Mouse (Mus musculus) limb, embryonic 10.5 days (tissue): Measurements from ENCODE around the gene Bzw1. TPM values are rescaled to one million over a fixed set of nuclear protein-coding genes. Genes with fewer than 3 reads are reported as not detected.

Experiments used
- DNase-seq: peaks from one replicate; pipeline ENCODE4 v3.0.0-alpha.2; 2017; ENCODE audit warnings: low spot score
- H3K27ac ChIP-seq: fragments of 300-500 bp; sonication (generic); 2 replicates; pipeline ENCODE4 v1.5.1; 2016; ENCODE audit warnings: mild to moderate bottlenecking
- H3K27me3 ChIP-seq: fragments of 300-500 bp; sonication (generic); 2 replicates; pipeline ENCODE4 v1.6.1; 2016; ENCODE audit warnings: low read depth, mild to moderate bottlenecking; ENCODE audit not compliant: poor library complexity, severe bottlenecking
- H3K36me3 ChIP-seq: fragments of 300-500 bp; sonication (generic); 2 replicates; pipeline ENCODE4 v1.6.1; 2016; ENCODE audit warnings: mild to moderate bottlenecking, moderate library complexity
- H3K4me1 ChIP-seq: fragments of 300-500 bp; sonication (generic); 2 replicates; pipeline ENCODE4 v1.6.1; 2016
- H3K4me3 ChIP-seq: fragments of 300-500 bp; sonication (generic); 2 replicates; pipeline ENCODE4 v1.5.1; 2016; ENCODE audit warnings: mild to moderate bottlenecking, moderate library complexity
- H3K9me3 ChIP-seq: fragments of 300-500 bp; sonication (generic); replicated peaks from 2 replicates; pipeline ENCODE4 v1.6.1; 2016; ENCODE audit warnings: mild to moderate bottlenecking
- WGBS: fragments of 180-500 bp; shearing (Covaris S2); methylation state at CpG from one replicate; pipeline ENCODE4 v1.1.7; 2016; 5-methylcytosine and 5-hydroxymethylcytosine counted together
- polyA plus RNA-seq: library from polyadenylated mRNA; unstranded; fragments of >200 nt; fragmentation: Nextera tagmentation; extraction: Ambion mirVana; gene quantifications from 2 replicates; pipeline ENCODE4 v1.2.1, GENCODE M21; 2016

Gene Bzw1
- polyA plus RNA-seq = 419 and 449 TPM in 2 replicates

- Histone ChIP-seq H3K4me1 (peaks cover 12% of the 10 kb centered on the region), H3K9me3 (no peaks in the 10 kb centered on the region), H3K36me3 (peaks cover 35% of the 10 kb centered on the region), H3K27ac (peak within 1 kb of the TSS; percentile 100), H3K27me3 (no peaks in the 10 kb centered on the region), H3K4me3 (peak within 1 kb of the TSS; percentile 96)
- peak; percentile 95 for DNase-seq
- under 1% methylated on average over 61 of the region's 61 CpGs for WGBS
These were observed at the start of gene Bzw1 for GRCm38 (mm10) chr1:58392652-58393283. Bzw1 (plus strand) TSS chr1:58392898.

- no peak overlapping the region for H3K27ac ChIP-seq
- WGBS = 89% methylated on average over 4 of the region's 4 CpGs
These were observed 48.8 kb upstream of the Bzw1 start for GRCm38 (mm10) chr1:58343861-58344260.

GRCm38 (mm10) chr1:58344570-58344969, 48.1 kb upstream of the Bzw1 start:
- Histone ChIP-seq H3K27ac (no peak overlapping the region), H3K27me3 (no peaks in the 10 kb centered on the region), H3K9me3 (no peaks in the 10 kb centered on the region), H3K4me3 (no peak overlapping the region), H3K4me1 (peaks cover 6% of the 10 kb centered on the region), H3K36me3 (no peaks in the 10 kb centered on the region)
- no peak for DNase-seq
- WGBS = 89% methylated on average over 5 of the region's 5 CpGs

More at GRCm38 (mm10) chr1:58343861-58344260, 48.8 kb upstream of the Bzw1 start:
- Histone ChIP-seq H3K4me3 (no peak overlapping the region), H3K36me3 (no peaks in the 10 kb centered on the region), H3K27me3 (no peaks in the 10 kb centered on the region), H3K4me1 (peaks cover 6% of the 10 kb centered on the region), H3K9me3 (no peaks in the 10 kb centered on the region)
- no peak for DNase-seq

GRCm38 (mm10) chr1:58346159-58346558, 46.5 kb upstream of the Bzw1 start:
- DNase-seq = no peak
- H3K27ac ChIP-seq = no peak overlapping the region
- WGBS = 91% methylated on average over 14 of the region's 14 CpGs
- peaks cover 6% of the 10 kb centered on the region for H3K4me1 ChIP-seq
- H3K27me3 ChIP-seq = no peaks in the 10 kb centered on the region
- H3K4me3 ChIP-seq = no peak overlapping the region
- H3K36me3 ChIP-seq = no peaks in the 10 kb centered on the region
- H3K9me3 ChIP-seq = no peaks in the 10 kb centered on the region

GRCm38 (mm10) chr1:58348712-58349111, 44.0 kb upstream of the Bzw1 start:
- Histone ChIP-seq H3K4me3 (no peak overlapping the region), H3K9me3 (no peaks in the 10 kb centered on the region), H3K36me3 (no peaks in the 10 kb centered on the region), H3K4me1 (no peaks in the 10 kb centered on the region), H3K27me3 (no peaks in the 10 kb centered on the region), H3K27ac (no peak overlapping the region)
- WGBS = 84% methylated on average over 6 of the region's 6 CpGs
- DNase-seq = no peak

GRCm38 (mm10) chr1:58353238-58353893, 39.3 kb upstream of the Bzw1 start:
- Histone ChIP-seq H3K4me3 (no peak overlapping the region), H3K4me1 (no peaks in the 10 kb centered on the region), H3K9me3 (no peaks in the 10 kb centered on the region), H3K36me3 (no peaks in the 10 kb centered on the region), H3K27ac (no peak overlapping the region), H3K27me3 (no peaks in the 10 kb centered on the region)
- WGBS = 63% methylated on average over 4 of the region's 4 CpGs
- no peak for DNase-seq

- no peak overlapping the region for H3K4me3 ChIP-seq
- no peaks in the 10 kb centered on the region for H3K36me3 ChIP-seq
- 86% methylated on average over 19 of the region's 19 CpGs for WGBS
These were observed 33.5 kb upstream of the Bzw1 start for GRCm38 (mm10) chr1:58358958-58359901.

GRCm38 (mm10) chr1:58362296-58362695, 30.4 kb upstream of the Bzw1 start:
- Histone ChIP-seq H3K27ac (no peak overlapping the region), H3K4me3 (no peak overlapping the region), H3K9me3 (no peaks in the 10 kb centered on the region), H3K4me1 (no peaks in the 10 kb centered on the region), H3K36me3 (no peaks in the 10 kb centered on the region), H3K27me3 (no peaks in the 10 kb centered on the region)
- DNase-seq = no peak
- 68% methylated on average over 4 of the region's 4 CpGs for WGBS

More at GRCm38 (mm10) chr1:58358958-58359901, 33.5 kb upstream of the Bzw1 start:
- no peaks in the 10 kb centered on the region for H3K4me1 ChIP-seq
- no peaks in the 10 kb centered on the region for H3K27me3 ChIP-seq
- no peak for DNase-seq
- H3K9me3 ChIP-seq = no peaks in the 10 kb centered on the region
- H3K27ac ChIP-seq = no peak overlapping the region

GRCm38 (mm10) chr1:58364551-58364950, 28.1 kb upstream of the Bzw1 start:
- no peaks in the 10 kb centered on the region for H3K4me1 ChIP-seq
- WGBS = 86% methylated on average over 12 of the region's 12 CpGs
- no peak for DNase-seq

GRCm38 (mm10) chr1:58365829-58366228, 26.9 kb upstream of the Bzw1 start:
- H3K27ac ChIP-seq = no peak overlapping the region
- DNase-seq = no peak
- no peaks in the 10 kb centered on the region for H3K9me3 ChIP-seq
- H3K4me1 ChIP-seq = no peaks in the 10 kb centered on the region
- no peak overlapping the region for H3K4me3 ChIP-seq
- 95% methylated on average over 3 of the region's 3 CpGs for WGBS
- no peaks in the 10 kb centered on the region for H3K27me3 ChIP-seq
- no peaks in the 10 kb centered on the region for H3K36me3 ChIP-seq

More at GRCm38 (mm10) chr1:58364551-58364950, 28.1 kb upstream of the Bzw1 start:
- Histone ChIP-seq H3K27me3 (no peaks in the 10 kb centered on the region), H3K9me3 (no peaks in the 10 kb centered on the region), H3K27ac (no peak overlapping the region), H3K4me3 (no peak overlapping the region), H3K36me3 (no peaks in the 10 kb centered on the region)

- WGBS = 89% methylated on average over 12 of the region's 12 CpGs
- H3K9me3 ChIP-seq = no peaks in the 10 kb centered on the region
- no peaks in the 10 kb centered on the region for H3K4me1 ChIP-seq
- no peaks in the 10 kb centered on the region for H3K36me3 ChIP-seq
- H3K27ac ChIP-seq = no peak overlapping the region
- no peak overlapping the region for H3K4me3 ChIP-seq
- H3K27me3 ChIP-seq = no peaks in the 10 kb centered on the region
- DNase-seq = no peak
These were observed 25.8 kb upstream of the Bzw1 start for GRCm38 (mm10) chr1:58366737-58367471.

- no peaks in the 10 kb centered on the region for H3K27me3 ChIP-seq
- no peak for DNase-seq
- WGBS = 77% methylated on average over 2 of the region's 2 CpGs
- no peak overlapping the region for H3K27ac ChIP-seq
- H3K4me1 ChIP-seq = no peaks in the 10 kb centered on the region
- no peaks in the 10 kb centered on the region for H3K36me3 ChIP-seq
- H3K4me3 ChIP-seq = no peak overlapping the region
- no peaks in the 10 kb centered on the region for H3K9me3 ChIP-seq
These were observed 23.0 kb upstream of the Bzw1 start for GRCm38 (mm10) chr1:58369716-58370115.
